Mouse (Mus musculus) MEL (cell line): ENCODE data around the gene Borcs7.

ENCODE experiments used
- CTCF ChIP-seq, 3 experiments: IDR thresholded peaks in 2 of 3; conservative IDR thresholded peaks in 1 of 3; 2 replicates each; pipeline ENCODE4 v1.5.1; 2011 to 2012; ENCODE audit warnings: low read length in 3 of 3, low read depth in 2 of 3, mild to moderate bottlenecking in 2 of 3, improper control_type of control experiment in 1 of 3, inconsistent platforms in 1 of 3, mixed read lengths in 1 of 3, moderate library complexity in 1 of 3; ENCODE audit not compliant: control insufficient read depth in 1 of 3, insufficient read depth in 1 of 3, poor library complexity in 1 of 3, severe bottlenecking in 1 of 3
- EP300 ChIP-seq, 2 experiments: IDR thresholded peaks; 2 replicates each; pipeline ENCODE4 v1.6.1; 2011; ENCODE audit warnings: improper control_type of control experiment in 2 of 2, low read length in 2 of 2, low read depth in 1 of 2, mild to moderate bottlenecking in 1 of 2
- NRF1 ChIP-seq: IDR thresholded peaks from 2 replicates; pipeline ENCODE4 v1.6.1; 2014; ENCODE audit warnings: low read depth, mild to moderate bottlenecking, inconsistent platforms, low read length, improper control_type of control experiment, moderate library complexity; ENCODE audit not compliant: poor library complexity, insufficient read depth, severe bottlenecking

- TF ChIP-seq NRF1, result no peak
- TF ChIP-seq CTCF (IDR thresholded peaks at IDR 0.05 in 2 of 3, conservative IDR thresholded peaks at IDR 0.05 in 1 of 3; ENCODE audit: control insufficient read depth in 1 of 3, insufficient read depth in 1 of 3, low read depth in 2 of 3, low read length in 3 of 3, poor library complexity in 1 of 3, severe bottlenecking in 1 of 3), result no peak
- TF ChIP-seq EP300 (IDR thresholded peaks at IDR 0.05; ENCODE audit: low read depth in 1 of 2, low read length in 2 of 2), result no peak
Observed at GRCm38 (mm10) chr19:46658851-46659250, 30.9 kb upstream of the Borcs7 start.
